Mouse (Mus musculus) liver, embryonic 14.5 days (tissue): ENCODE measurements around the gene Chst15. TPM values are rescaled to one million over a fixed set of nuclear protein-coding genes. Genes with fewer than 3 reads are reported as not detected.

Experiments
- ATAC-seq: fragments of 200-750 bp; cut with Nextera tagmentation; 2 replicates; pipeline ENCODE4 v1.8.0; 2017; ENCODE audit warnings: moderate number of reproducible peaks, mild to moderate bottlenecking, moderate library complexity; ENCODE audit not compliant: insufficient read depth
- DNase-seq, 3 experiments: peaks; one replicate each; pipeline ENCODE4 v3.0.0-alpha.2; 2012 to 2013; ENCODE audit warnings: low read depth in 3 of 3, low spot score in 3 of 3
- H3K27ac ChIP-seq: fragments of 300-500 bp; sonication (generic); 2 replicates; pipeline ENCODE4 v1.5.1; 2014; ENCODE audit warnings: moderate library complexity, mild to moderate bottlenecking, control low read depth, inconsistent platforms
- H3K27me3 ChIP-seq: fragments of 300-500 bp; sonication (generic); 2 replicates; pipeline ENCODE4 v1.6.1; 2014; ENCODE audit warnings: mild to moderate bottlenecking, low read length, moderate library complexity; ENCODE audit not compliant: control insufficient read depth, insufficient read depth
- H3K36me3 ChIP-seq: fragments of 300-500 bp; sonication (generic); replicated peaks from 2 replicates; pipeline ENCODE4 v1.6.1; 2014; ENCODE audit warnings: low read depth; ENCODE audit not compliant: control insufficient read depth, insufficient read depth
- H3K4me1 ChIP-seq, 2 experiments: fragments of 200-500 bp in 1 of 2; fragments of 300-500 bp in 1 of 2; sonication (generic) in 1 of 2; replicated peaks; 2 replicates each; pipeline ENCODE4 v1.6.1; 2012 to 2014; ENCODE audit warnings: antibody characterized with exemption in 1 of 2, inconsistent platforms in 1 of 2, low read length in 1 of 2; ENCODE audit not compliant: control insufficient read depth in 2 of 2, insufficient read depth in 2 of 2
- H3K4me2 ChIP-seq: fragments of 300-500 bp; sonication (generic); 2 replicates; pipeline ENCODE4 v1.6.1; 2014; ENCODE audit warnings: low read depth, mild to moderate bottlenecking, control low read depth, moderate library complexity
- H3K4me3 ChIP-seq, 2 experiments: fragments of 200-500 bp in 1 of 2; fragments of 300-500 bp in 1 of 2; sonication (generic) in 1 of 2; 2 replicates each; pipeline ENCODE4 v1.5.1; 2012 to 2014; ENCODE audit warnings: low read depth in 2 of 2, low read length in 2 of 2, mild to moderate bottlenecking in 2 of 2, control low read depth in 1 of 2, inconsistent platforms in 1 of 2, moderate library complexity in 1 of 2; ENCODE audit not compliant: insufficient read depth in 1 of 2
- H3K9ac ChIP-seq: fragments of 300-500 bp; sonication (generic); replicated peaks from 2 replicates; pipeline ENCODE4 v1.6.1; 2014; ENCODE audit warnings: mild to moderate bottlenecking, control low read depth, moderate library complexity
- H3K9me3 ChIP-seq: fragments of 300-500 bp; sonication (generic); 2 replicates; pipeline ENCODE4 v1.6.1; 2016; ENCODE audit warnings: low read length, mixed read lengths; ENCODE audit not compliant: control insufficient read depth
- CTCF ChIP-seq: IDR thresholded peaks from 2 replicates; pipeline ENCODE4 v1.5.1; 2016; ENCODE audit warnings: antibody characterized with exemption, low read depth, control low read depth
- EP300 ChIP-seq: IDR thresholded peaks from 2 replicates; pipeline ENCODE4 v1.6.1; 2016; ENCODE audit warnings: antibody characterized with exemption, low read depth
- WGBS: fragments of 180-500 bp; shearing (Covaris S2); extraction: QIAGEN DNeasy Blood & Tissue Kit; methylation state at CpG from one replicate; pipeline ENCODE4 v1.1.7; 2014; ENCODE audit not compliant: insufficient replicate concordance; 5-methylcytosine and 5-hydroxymethylcytosine counted together
- polyA plus RNA-seq, 2 experiments: library from polyadenylated mRNA; depleted of rRNA in 1 of 2; stranded (reverse) in 1 of 2; unstranded in 1 of 2; fragments of >200 nt; fragmentation: Nextera tagmentation in 1 of 2; extraction: Ambion mirVana in 1 of 2; gene quantifications; 2 replicates each; pipeline versions ENCODE4 v1.2.1 to v1.2.3; 2012 to 2014

The Chst15 gene
- polyA plus RNA-seq, 2 experiments: 2.4 to 2.6 TPM

DNA sequence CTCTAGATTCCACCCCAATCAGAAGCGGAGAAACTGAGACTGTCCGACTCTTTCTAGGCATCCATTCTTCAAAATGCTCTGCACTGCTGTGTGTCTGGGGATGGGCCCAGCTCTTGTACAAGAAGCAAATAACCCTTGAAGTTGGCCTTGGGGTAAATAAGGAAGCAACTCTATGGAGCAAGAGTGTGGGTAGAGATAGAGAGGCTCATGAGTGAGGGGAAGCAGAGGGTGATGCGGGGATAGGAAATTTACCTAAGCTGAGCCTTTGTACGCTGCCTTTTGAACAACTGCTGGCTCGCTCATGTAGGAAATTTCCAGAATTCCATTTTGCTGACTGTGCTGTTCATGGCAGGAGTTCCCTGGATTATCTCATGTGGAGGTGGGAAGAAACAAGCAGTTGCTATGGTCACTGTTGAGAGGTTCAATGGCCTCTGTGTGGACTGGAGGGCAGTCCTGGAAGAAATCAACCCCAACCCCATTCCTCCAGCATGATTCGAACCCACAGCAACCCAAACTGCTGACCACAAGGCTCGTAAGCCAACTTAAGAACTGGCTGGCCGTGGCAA lies 89.9 kb downstream of the Chst15 start:
- DNase-seq (no peak), ATAC-seq (no peak)
- H3K27ac ChIP-seq: no peak overlapping the region
- no peak overlapping the region for H3K4me2 ChIP-seq
- H3K4me3 ChIP-seq: no peak overlapping the region
- H3K27me3 ChIP-seq: no peaks in the 10 kb centered on the region
- no peaks in the 10 kb centered on the region for H3K4me1 ChIP-seq
- no peak overlapping the region for H3K9ac ChIP-seq
- TF ChIP-seq EP300 (no peak), CTCF (no peak)
- H3K9me3 ChIP-seq: no peaks in the 10 kb centered on the region
- WGBS: 64% methylated on average over 8 of the region's 8 CpGs
- no peaks in the 10 kb centered on the region for H3K36me3 ChIP-seq

DNA sequence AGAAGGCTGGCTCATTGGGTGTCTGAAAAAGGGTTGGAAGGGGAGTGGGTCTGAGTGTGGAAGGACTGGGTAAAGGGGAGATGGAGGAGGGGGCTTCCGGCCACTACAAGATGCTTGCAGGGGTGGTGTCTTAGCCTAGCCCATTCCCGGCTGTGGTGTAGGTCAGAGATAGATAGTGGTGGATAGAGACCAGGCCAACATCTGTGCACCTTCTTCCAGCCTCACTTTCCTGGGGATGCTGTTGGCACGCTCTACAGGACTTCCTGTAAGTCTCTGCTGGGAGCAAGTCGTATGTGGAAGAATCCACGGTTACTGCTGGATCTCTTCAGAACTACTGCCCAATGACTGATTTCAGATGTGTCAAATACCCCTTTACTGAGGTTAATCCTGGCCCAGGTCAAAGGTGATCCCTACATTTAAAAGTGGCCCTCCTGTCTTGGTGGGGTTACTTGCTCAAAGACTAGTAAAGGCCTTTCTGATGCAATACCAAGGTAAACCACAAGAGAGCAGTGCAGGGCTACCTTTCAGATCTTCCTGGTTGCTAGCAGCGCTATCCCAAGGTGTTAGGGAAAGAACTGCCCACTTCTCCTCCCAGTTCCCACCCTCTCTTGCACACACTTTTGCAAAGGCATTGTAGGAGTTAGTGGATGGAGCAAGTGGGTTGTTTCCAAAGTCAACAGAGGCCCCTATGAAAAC lies 90.5 kb downstream of the Chst15 start:
- TF ChIP-seq CTCF: peak; percentile 86
- no peak for TF ChIP-seq EP300
- no peaks in the 10 kb centered on the region for H3K4me1 ChIP-seq
- no peak overlapping the region for H3K9ac ChIP-seq
- DNase-seq (peak; percentile 45 to 64 (median 55)), ATAC-seq (0 out of 2 replicates have a peak, but pooled peaks have one; percentile 33)
- WGBS: 47% methylated on average over 6 of the region's 6 CpGs
- H3K27ac ChIP-seq: no peak overlapping the region
- H3K9me3 ChIP-seq: no peaks in the 10 kb centered on the region
- no peak overlapping the region for H3K4me3 ChIP-seq
- no peak overlapping the region for H3K4me2 ChIP-seq
- no peaks in the 10 kb centered on the region for H3K27me3 ChIP-seq
- no peaks in the 10 kb centered on the region for H3K36me3 ChIP-seq

DNA sequence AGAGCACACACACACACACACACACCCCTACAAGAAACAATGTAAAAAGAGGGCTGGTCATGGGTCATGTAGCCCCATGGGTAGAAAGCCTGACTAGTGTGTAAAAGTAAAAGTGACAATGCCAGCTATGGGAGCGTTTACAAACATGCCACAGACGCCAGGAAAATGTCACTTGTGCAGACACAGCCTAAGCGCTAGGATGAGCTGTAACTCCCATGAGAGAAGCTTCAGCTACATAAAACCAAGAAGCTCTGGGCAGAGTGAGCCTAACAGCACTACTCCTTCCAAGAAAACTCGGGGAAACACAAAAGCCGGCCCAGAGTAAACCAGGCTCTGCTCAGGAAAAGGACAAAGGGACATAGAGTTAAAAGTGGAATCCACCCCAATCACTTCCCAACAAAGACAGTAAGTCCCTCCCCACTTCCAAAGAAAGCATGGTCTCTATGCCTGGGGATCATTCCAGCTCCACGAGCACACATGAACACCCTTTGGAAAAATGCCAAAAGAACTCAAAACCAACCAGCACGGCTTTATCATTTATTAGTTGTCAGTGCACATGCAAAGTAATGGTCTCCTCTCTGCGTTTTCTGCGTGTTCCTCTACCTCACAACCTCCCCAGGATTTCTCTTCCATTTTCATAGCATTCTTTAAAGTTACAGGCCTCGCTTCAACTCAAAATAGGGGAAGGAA lies 93.4 kb downstream of the Chst15 start:
- no peak overlapping the region for H3K27ac ChIP-seq
- 47% methylated on average over 10 of the region's 10 CpGs for WGBS

GRCm38 (mm10) chr7:132214031-132214430 lies 103.0 kb downstream of the Chst15 start:
- no peak for TF ChIP-seq EP300
- no peak for TF ChIP-seq CTCF
- DNase-seq: no peak
- 57% methylated on average over 10 of the region's 10 CpGs for WGBS
- Histone ChIP-seq H3K4me1 (no peaks in the 10 kb centered on the region), H3K36me3 (no peaks in the 10 kb centered on the region), H3K9ac (no peak overlapping the region), H3K27ac (no peak overlapping the region), H3K4me2 (no peak overlapping the region), H3K27me3 (no peaks in the 10 kb centered on the region), H3K9me3 (no peaks in the 10 kb centered on the region), H3K4me3 (no peak overlapping the region)
- ATAC-seq: no peak

More for the DNA sequence above, 93.4 kb downstream of the Chst15 start:
- no peaks in the 10 kb centered on the region for H3K9me3 ChIP-seq
- no peak overlapping the region for H3K4me2 ChIP-seq
- ATAC-seq (no peak), DNase-seq (no peak)
- no peaks in the 10 kb centered on the region for H3K4me1 ChIP-seq
- TF ChIP-seq EP300: no peak
- no peak for TF ChIP-seq CTCF
- no peak overlapping the region for H3K9ac ChIP-seq
- no peak overlapping the region for H3K4me3 ChIP-seq
- H3K36me3 ChIP-seq: no peaks in the 10 kb centered on the region
- H3K27me3 ChIP-seq: no peaks in the 10 kb centered on the region

DNA sequence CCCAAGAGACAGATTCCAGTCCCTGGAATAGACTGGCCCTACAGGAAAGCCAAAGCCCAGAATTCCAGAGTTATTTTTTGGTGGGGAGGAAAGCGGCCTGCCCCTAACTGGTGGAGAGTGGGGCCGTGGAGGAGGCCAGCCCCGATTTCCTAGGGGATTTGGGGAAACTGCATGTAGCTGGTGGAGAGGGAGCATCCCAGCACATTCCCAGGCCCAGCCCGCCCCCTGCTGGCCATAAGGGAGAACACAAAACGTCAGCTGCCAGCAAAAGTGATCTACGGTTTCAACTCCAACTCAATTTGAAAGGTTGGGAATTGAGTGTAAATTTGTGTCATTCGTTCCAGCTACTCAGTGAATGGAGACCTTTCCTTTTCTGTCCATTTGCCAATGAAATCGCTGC lies 103.6 kb downstream of the Chst15 start:
- no peak for TF ChIP-seq EP300
- TF ChIP-seq CTCF: peak; percentile 85
- 10% methylated on average over 8 of the region's 8 CpGs for WGBS
- Histone ChIP-seq H3K9me3 (no peaks in the 10 kb centered on the region), H3K27ac (no peak overlapping the region), H3K36me3 (no peaks in the 10 kb centered on the region), H3K27me3 (no peaks in the 10 kb centered on the region), H3K4me3 (no peak overlapping the region), H3K4me2 (no peak overlapping the region), H3K4me1 (no peaks in the 10 kb centered on the region), H3K9ac (no peak overlapping the region)
- no peak for DNase-seq
- no peak for ATAC-seq
